In the genomic region with DNA sequence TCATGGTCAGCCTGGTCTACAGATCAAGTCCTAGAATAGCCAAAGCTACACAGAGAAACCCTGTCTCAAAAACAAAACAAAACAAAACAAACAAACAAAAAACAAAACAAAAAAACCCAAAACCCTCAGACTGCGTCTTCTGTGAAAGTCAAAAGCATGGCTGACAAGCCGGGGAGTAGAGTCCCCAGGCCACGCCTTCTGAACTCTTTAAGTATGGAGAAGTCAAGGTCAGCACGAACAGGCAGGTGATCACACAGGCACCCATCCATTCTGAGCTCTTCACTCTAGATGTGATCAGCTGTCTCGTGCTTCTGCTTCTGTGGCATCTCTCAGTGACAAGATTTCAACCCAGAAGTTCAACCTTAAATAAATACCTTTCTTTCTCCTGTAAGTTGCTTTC, we compare ENCODE assay signal across 18 mouse cellular contexts. TPM values are rescaled to one million over a fixed set of nuclear protein-coding genes. Genes with fewer than 3 reads are reported as not detected.
"Had no signal": no experiment of that assay in that cellular context is flagged by ENCODE, and none has a peak within 500 bp of the region (broad histone marks: within the 10 kb centered on the region; RNA-seq: fewer than 3 reads in every experiment).

No protein-coding gene starts in this region.

- ATAC-seq: hindbrain, postnatal 0 days; intestine, embryonic 16.5 days; liver, embryonic 12.5 days had no signal

- DNase-seq: gastrocnemius, postnatal 14 days; gastrocnemius, postnatal 36 days; heart, adult 18-20 months; heart, postnatal 10 days; heart, postnatal 36 days; kidney, adult 11 months; kidney, adult 2 months; kidney, adult 9 months; kidney, postnatal 10 days; kidney, postnatal 25 days; kidney, postnatal 4 days; layer of hippocampus, adult 9-11 months; layer of hippocampus, postnatal 36 days; left cerebral cortex, postnatal 4 days had no signal

RNA-seq across cellular contexts. Expression of a gene that starts 35.9 kb away (rescaled TPM):
- total RNA-seq: hematopoietic stem cell, adult 5-6 weeks had no signal
